Mouse (Mus musculus) cerebellum, adult 2 months (tissue): Measurements from ENCODE around the gene 1700029I15Rik.

Source experiments
- CTCF ChIP-seq: fragments of 200-500 bp; IDR thresholded peaks from 2 replicates; pipeline ENCODE4 v1.5.1; 2011; ENCODE audit warnings: low read depth, mild to moderate bottlenecking, control low read depth, low read length, moderate library complexity, borderline replicate concordance; ENCODE audit not compliant: insufficient read depth
- POLR2A ChIP-seq: fragments of 200-500 bp; IDR thresholded peaks from 2 replicates; pipeline ENCODE4 v1.6.1; 2011; ENCODE audit warnings: low read length, control low read depth, borderline replicate concordance; ENCODE audit not compliant: insufficient read depth

DNA sequence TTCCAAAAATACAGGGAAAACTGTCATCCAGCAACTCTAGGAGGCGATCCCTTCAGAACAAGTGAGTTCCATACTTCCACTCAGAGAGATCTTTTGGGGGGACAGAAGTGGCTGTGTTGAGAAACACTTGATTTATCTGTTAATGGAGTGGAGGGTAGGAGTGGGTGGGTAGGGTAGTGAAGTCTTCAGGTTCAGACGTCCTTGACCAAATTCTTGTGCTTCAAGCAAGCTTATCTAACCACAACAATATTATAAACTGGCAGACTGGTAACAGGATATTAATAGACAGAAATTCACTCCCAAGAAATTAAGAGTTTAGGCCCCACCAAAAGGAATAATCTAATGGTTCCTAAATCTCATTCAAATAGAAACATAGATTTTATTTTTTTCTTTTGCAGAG, 47.8 kb downstream of the 1700029I15Rik start:
- TF ChIP-seq CTCF, result no peak
- TF ChIP-seq POLR2A, result no peak
